Mouse (Mus musculus) layer of hippocampus, adult 11-12 months (tissue): ENCODE data around the gene Armcx5.
A peak's percentile ranks its signal among the peaks of the same experiment; 100 is the strongest.
"Not testable (repeated sequence)": the region's sequence is repeated elsewhere in the genome, so short reads cannot be mapped to it uniquely, and the experiment has no call there.

Experiments used
- DNase-seq: peaks from one replicate; pipeline ENCODE4 v3.0.0; 2022; ENCODE audit warnings: low spot score

The Armcx5 gene

GRCm38 (mm10) chrX:135742304-135743055, at the start of gene Armcx5, which contains the start of gene Gprasp1:
Gene Armcx5, plus strand, starts transcription at chrX:135742733.
Gene Gprasp1, plus strand, starts transcription at chrX:135742733.
- peak; percentile 89 for DNase-seq

- no peak for DNase-seq
Observed at GRCm38 (mm10) chrX:135693633-135694032, 48.9 kb upstream of the Armcx5 start, which contains the start of gene Tcp11x2. Gene Tcp11x2, minus strand, starts transcription at chrX:135693790.

- DNase-seq: no peak
Observed at GRCm38 (mm10) chrX:135703111-135703510, 39.4 kb upstream of the Armcx5 start.

- DNase-seq: no peak
Observed at GRCm38 (mm10) chrX:135704349-135704748, 38.2 kb upstream of the Armcx5 start.

GRCm38 (mm10) chrX:135712845-135713244, 29.7 kb upstream of the Armcx5 start:
- DNase-seq: no peak

GRCm38 (mm10) chrX:135725161-135725560, 17.4 kb upstream of the Armcx5 start, which contains the start of gene Tmsb15a:
Gene Tmsb15a, minus strand, starts transcription at chrX:135725261.
- DNase-seq: no peak

GRCm38 (mm10) chrX:135738730-135739520, 3.6 kb upstream of the Armcx5 start:
- DNase-seq: no peak

GRCm38 (mm10) chrX:135743056-135743355, 473 bp downstream of the Armcx5 start:
- DNase-seq: no peak

GRCm38 (mm10) chrX:135745376-135745775, 2.8 kb downstream of the Armcx5 start:
- DNase-seq: not testable (repeated sequence)

- peak; percentile 81 for DNase-seq
Observed at GRCm38 (mm10) chrX:135752832-135753231, 10.3 kb downstream of the Armcx5 start.

- peak; percentile 25 for DNase-seq
Observed at GRCm38 (mm10) chrX:135761707-135762106, 19.2 kb downstream of the Armcx5 start.

- no peak for DNase-seq
Observed at GRCm38 (mm10) chrX:135768043-135768548, 25.6 kb downstream of the Armcx5 start.

GRCm38 (mm10) chrX:135768565-135768964, 26.0 kb downstream of the Armcx5 start:
- DNase-seq: no peak

GRCm38 (mm10) chrX:135791536-135791935, 49.0 kb downstream of the Armcx5 start:
- no peak for DNase-seq

- DNase-seq: no peak
Observed at GRCm38 (mm10) chrX:135792326-135792725, 49.8 kb downstream of the Armcx5 start.

GRCm38 (mm10) chrX:135795591-135796304, 53.2 kb downstream of the Armcx5 start:
- peak; percentile 57 for DNase-seq

- not testable (repeated sequence) for DNase-seq
Observed at GRCm38 (mm10) chrX:135796305-135797211, 54.0 kb downstream of the Armcx5 start.
